Mouse (Mus musculus): ENCODE measurements around the gene Tmem139.

GRCm38 (mm10) chr6:42231191-42231590, 30.6 kb upstream of the Tmem139 start:
- no peak for TF ChIP-seq CTCF (IDR thresholded peaks at IDR 0.05)
- TF ChIP-seq EP300 (IDR thresholded peaks at IDR 0.05): no peak
